Mouse (Mus musculus): ENCODE results near the gene Gfpt2.

- no peak for TF ChIP-seq CTCF (IDR thresholded peaks at IDR 0.05; ENCODE audit: extremely low read depth, insufficient read length, insufficient replicate concordance, low read depth, low read length)
- TF ChIP-seq POLR2A (IDR thresholded peaks at IDR 0.05; ENCODE audit: low read depth, low read length), result no peak
These were observed 35.9 kb upstream of the Gfpt2 start for GRCm38 (mm10) chr11:49758096-49758495.

Measured in small intestine, adult 2 months (tissue).